Mouse (Mus musculus): ENCODE measurements at regions not wholly inside any gene's neighbourhood (a gene's known extent, or its start where the extent isn't known, plus 50 kb on each side); places are given as distances from the start of the nearest gene placed in this dataset.

DNA sequence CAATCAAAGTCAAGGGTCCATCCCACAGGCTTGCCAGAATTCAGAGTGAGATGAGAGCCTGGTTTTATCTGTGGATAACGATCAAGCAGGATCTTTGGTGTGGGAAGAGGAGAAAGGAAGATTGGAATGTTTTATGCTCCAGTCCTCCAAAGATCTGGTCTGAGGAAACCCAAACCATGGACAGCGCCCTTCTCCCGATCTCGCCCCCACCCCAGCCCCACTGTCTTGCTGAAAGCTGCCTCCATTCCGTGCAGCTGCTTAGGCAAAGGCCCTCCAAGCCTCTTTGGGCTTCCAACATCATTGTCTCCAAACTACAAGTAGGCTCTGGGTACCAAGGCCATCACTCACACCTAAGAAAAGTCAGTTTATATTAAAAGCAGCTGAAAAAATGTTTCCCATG lies 519.1 kb upstream of the Gulo start:
- TF ChIP-seq CTCF (IDR thresholded peaks at IDR 0.05; ENCODE audit: low read depth) (no peak), EP300 (optimal IDR thresholded peaks at IDR 0.05) (no peak)
